Mouse (Mus musculus) cerebral cortex, adult 2 months (tissue): ENCODE measurements around the gene Vash1.

ENCODE experiments used
- WGBS: fragments of 180-500 bp; shearing (Covaris S2); methylation state at CpG from one replicate; pipeline ENCODE4 v1.1.7; 2018; 5-methylcytosine and 5-hydroxymethylcytosine counted together

The Vash1 gene

DNA sequence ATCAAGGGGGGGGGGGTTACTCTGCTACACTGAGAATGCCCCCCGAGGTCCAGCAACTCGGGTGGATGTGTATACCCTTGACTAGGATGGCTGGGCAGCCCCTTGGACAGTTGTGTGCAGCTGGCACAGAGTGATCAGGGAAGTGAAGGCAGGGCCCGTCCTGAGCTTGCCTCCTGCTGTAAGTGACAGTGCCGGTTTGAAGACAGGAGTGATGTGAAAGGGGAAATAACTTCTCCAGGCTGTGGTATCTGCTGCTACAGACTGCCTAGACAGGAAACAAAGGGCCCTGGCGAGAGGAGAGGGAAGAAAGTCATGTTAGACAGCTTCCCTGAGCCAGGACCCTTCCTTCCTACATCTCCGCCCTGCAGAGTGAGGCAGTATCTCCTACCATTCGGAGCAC lies 5.2 kb downstream of the Vash1 start:
- WGBS: 71% methylated on average over 7 of the region's 7 CpGs

- 30% methylated on average over 9 of the region's 9 CpGs for WGBS
Measured at GRCm38 (mm10) chr12:86685275-86685674, 6.8 kb downstream of the Vash1 start.

DNA sequence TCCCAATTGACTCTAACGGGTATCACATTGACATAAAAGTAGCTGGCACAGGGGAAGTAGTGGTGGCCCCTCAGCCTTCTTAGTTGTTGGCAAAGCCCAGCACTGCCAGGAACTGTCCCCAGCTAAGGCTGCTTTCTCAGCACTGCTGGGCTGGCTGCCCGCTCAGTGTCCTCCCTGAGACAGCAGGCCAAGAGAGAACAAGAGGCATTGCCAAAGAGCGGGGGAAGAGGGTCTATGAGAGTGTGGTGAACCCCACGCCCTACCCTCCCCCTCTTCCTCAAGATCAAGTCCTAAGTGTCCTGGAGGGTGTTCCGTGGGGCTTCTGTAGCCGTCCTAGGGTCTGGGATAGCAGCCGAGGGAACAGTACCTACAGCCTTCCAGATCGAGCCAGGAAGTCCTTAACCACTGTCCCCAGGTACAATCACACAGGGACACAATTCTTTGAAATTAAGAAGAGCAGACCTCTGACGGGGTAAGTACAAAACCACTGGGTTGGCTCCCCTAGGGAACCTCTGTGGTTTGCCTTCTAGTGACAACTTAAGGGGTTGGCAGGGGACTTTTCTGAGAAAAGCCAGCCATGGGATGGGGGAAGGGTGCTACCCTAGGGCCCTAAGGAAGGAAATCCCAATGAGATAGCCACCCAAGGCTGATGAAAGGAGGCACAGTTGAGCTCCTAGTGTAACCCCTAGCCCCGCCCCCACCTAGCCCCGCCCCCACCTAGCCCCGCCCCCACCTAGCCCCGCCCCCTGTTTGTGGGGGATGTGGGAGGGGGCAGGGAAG lies 8.2 kb downstream of the Vash1 start:
- 39% methylated on average over 13 of the region's 13 CpGs for WGBS

GRCm38 (mm10) chr12:86687445-86687955 lies 9.0 kb downstream of the Vash1 start:
- whole genome bisulfite sequencing: 70% methylated on average over 4 of the region's 4 CpGs

- 71% methylated on average over 4 of the region's 4 CpGs for WGBS
Measured at GRCm38 (mm10) chr12:86687971-86688573, 9.6 kb downstream of the Vash1 start.

- 95% methylated on average over 27 of the region's 27 CpGs for WGBS
Measured at GRCm38 (mm10) chr12:86688917-86689316, 10.4 kb downstream of the Vash1 start.

DNA sequence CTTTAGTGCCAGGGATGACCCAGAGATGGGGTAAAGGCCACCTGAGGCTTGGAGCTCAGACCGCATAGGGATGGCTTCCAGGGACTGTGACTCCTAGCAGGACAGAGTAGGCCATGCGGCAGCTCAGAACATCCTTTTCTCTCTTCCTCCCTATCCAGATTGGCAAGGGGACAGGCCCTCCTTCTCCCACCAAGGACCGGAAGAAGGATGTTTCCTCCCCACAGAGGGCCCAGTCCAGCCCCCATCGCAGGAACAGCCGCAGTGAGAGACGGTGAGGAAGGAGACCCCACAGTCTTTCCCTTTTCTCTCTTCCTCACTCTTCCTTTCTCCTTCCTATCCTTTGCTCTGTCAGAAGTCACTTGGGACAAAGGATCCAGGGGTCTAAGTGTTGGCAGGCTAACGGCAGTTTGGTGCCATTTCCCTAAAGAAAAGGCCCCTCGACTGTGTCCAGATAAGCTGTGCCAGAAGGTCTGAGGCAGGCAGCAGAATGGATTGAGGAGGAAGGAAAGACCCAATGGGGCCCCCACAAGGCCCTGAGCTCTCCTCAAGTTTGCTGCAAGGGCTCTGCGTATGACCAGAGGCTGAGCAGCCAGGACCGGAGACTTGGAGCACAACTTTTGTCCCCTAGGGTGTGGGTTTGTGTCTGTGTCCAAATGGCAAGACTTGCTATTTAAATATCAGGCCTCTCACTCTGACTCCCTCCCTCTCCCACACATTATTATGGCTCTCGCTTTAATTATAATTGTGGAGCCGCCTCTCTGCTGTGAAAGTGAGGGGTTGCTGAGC lies 12.4 kb downstream of the Vash1 start:
- WGBS: 57% methylated on average over 12 of the region's 12 CpGs

- WGBS: 59% methylated on average over 5 of the region's 5 CpGs
Measured at GRCm38 (mm10) chr12:86692471-86693356, 14.2 kb downstream of the Vash1 start.

GRCm38 (mm10) chr12:86694441-86694840 lies 15.9 kb downstream of the Vash1 start:
- 88% methylated on average over 1 of the region's 1 CpGs for WGBS

DNA sequence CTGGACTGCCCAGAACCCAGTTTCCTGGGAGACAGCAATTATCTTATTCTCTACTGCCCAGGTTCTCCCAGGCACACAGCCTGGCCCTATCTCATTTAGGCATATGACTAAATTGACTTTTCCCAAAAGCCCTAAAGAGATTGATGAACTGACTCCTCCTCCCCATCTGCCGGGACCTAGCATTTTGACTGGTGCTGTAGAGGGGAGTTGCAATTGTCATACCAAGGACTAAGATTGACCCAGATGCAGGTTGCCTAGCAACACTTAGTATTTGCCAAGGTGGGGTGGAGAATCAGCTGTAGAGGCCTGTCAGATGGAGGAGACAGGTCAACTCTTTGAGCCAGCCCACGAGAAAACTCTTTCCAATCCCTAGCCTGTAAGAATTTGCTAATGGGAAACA lies 19.5 kb downstream of the Vash1 start:
- 49% methylated on average over 2 of the region's 2 CpGs for WGBS

DNA sequence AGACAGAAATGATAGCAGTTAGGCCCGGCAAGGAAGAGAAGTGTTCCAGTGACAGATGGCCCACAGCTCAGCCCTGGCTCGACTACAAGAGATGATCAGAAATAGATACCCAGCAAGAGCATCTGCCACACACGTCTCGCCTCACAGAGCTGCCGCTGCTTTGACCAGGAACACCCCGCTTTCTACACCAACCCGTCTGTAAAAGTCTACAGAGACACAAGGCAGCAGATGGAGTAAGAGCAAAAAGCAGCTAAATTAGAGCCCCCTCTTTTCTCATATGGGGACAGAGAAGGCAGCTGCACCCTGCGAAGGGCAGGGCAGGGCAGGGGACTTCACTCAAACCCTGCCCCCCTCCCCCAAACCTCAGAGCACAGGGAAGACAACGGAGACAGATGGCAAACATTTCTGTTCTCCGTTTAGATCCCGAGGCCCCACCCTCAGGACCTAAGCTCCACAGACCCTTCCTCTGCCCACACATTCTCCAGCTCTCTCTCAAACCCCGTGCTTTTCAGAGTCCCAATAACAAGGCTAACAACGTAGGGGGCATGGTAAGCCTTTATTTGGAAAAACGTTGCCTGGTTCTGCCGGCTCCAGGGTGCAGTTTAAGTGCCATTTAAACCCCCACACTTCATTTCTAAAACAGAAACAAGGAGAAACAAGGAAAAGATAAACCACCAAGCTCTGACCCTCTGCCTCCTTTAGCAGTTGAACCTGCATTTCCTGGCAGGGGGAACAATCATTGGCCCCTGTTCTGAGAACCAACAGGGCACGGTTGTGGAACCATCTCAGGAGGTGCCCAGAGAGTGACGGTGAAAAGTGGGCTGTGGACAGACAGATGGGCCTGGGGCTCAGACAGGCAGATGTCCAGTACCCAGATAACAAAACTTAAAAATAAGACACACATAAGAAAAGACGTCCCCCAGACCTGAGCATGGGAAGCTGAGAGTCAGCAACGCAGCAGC lies 21.7 kb downstream of the Vash1 start:
- WGBS: 32% methylated on average over 19 of the region's 19 CpGs

- 78% methylated on average over 4 of the region's 4 CpGs for WGBS
Measured at GRCm38 (mm10) chr12:86700927-86701310, 22.4 kb downstream of the Vash1 start.

GRCm38 (mm10) chr12:86701491-86701890 lies 23.0 kb downstream of the Vash1 start:
- 74% methylated on average over 4 of the region's 4 CpGs for WGBS

DNA sequence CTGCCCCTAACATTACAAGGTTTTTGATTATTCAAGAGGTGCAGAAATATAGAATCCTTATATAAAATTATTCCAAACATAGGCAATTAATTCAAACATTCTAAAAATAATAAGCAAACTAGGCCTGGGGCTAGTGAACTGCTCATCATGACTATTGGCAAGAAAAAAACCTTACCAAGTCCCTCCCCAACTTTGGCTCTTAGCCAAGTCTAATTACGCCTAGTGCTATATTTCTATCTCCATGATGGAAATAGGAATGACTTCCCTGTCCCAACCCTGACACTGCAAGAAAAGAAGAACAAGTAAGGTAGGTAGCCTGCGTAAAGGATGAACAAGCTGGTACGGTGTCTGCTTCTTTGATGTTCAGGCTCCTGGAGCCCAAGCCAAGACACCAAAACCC lies 24.2 kb downstream of the Vash1 start:
- 85% methylated on average over 3 of the region's 3 CpGs for WGBS

DNA sequence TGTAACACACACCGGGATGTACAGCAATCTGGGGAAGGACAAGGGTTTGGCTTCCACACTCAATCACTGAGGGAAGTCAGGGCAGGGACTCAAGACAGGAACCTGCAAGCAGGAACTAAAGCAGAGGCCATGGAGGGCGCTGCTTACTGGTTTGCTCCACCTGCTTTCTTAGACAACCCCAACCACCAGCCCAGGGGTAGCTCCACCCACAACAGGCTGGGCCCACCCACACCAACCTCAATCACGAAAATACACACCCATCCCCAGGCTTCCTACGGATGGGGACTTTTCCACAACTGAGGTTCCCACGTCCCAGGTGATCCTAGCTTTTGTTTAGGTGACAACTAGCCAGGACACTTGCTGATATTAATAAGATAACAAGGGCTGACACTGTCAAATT lies 27.3 kb downstream of the Vash1 start:
- WGBS: 93% methylated on average over 5 of the region's 5 CpGs

DNA sequence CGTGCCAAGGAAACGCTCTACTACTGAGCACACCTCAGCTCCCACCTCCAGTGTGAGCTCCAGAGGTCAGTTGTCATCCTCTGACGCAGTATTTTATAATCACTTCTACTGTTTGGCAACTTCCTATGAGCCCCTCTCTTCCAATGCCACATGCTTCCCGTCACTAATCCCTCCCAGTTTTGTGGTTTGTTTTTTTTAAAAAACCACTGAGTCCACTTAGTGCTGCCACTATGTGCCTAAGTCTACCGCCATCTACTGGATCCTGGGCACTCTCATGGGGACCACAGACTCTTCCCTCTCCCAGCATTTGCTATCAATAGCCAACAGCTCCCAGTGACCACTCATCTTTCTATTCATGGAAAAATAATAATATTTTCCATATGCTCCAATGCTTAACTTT lies 35.5 kb downstream of the Vash1 start:
- 77% methylated on average over 5 of the region's 5 CpGs for WGBS

DNA sequence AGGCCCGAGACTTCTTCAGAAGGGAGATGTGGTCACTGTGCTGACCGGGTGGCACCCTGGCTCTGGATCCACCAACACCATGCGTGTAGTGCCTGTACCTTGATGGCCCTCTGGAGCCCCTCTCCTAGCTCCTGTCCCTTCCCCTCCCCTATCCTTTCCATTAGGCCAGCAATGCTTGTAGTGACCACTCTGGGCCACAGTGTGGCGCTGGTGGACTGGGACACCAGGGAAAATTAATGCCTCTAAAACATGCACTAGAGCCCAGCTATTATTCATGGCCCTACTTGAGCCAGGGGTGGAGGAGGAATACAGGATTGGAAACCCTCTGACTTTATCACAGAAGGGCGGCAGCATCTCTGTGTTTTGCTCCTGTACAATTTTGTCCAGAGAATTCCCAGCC lies 36.9 kb downstream of the Vash1 start:
- 55% methylated on average over 5 of the region's 5 CpGs for WGBS

- WGBS: 93% methylated on average over 11 of the region's 11 CpGs
Measured at GRCm38 (mm10) chr12:86716962-86717361, 38.5 kb downstream of the Vash1 start.

DNA sequence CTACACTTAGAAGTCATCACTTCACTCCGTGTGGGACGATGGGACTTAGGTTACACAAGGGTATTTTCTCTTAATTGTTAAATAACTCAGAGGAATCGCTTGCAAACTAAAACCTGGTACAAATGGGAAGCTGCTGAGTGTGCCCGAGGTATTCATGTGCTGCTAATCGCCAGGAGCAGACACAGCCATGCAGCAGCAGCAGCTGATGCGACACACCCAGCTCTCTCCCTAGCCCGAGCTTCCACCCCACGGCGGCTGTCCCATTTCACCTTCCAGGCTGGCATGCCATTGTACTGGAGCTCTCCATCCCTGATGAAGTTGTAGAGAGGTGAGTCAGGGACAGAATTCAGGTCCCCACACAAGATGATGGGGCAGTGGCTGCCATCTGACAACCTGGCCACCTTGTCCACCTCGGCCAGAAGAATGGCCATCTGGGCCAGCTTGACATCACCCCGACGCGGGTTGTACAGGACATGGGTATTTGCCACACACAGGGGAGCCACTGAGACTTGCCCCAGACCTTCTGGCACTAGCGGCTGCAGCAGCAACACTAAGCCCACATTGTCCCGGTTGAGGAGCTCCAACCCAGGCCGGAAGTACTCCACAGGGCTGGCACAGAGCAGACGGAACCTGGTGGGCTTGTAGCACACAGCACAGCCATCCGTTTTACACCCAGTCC lies 41.6 kb downstream of the Vash1 start:
- 85% methylated on average over 18 of the region's 18 CpGs for WGBS

GRCm38 (mm10) chr12:86721453-86721852 lies 43.0 kb downstream of the Vash1 start:
- WGBS: 83% methylated on average over 5 of the region's 5 CpGs
